Mouse (Mus musculus) layer of hippocampus, postnatal 10 days (tissue): Measurements from ENCODE around the gene Clcn7. TPM values are rescaled to one million over a fixed set of nuclear protein-coding genes. Genes with fewer than 3 reads are reported as not detected.

Source experiments
- DNase-seq, 2 experiments: peaks; one replicate each; pipeline ENCODE4 v3.0.0; 2021; ENCODE audit warnings: low spot score in 2 of 2
- long read RNA-seq: library from polyadenylated mRNA; stranded (forward); transcript quantifications from one replicate; pipeline ENCODE4 v2.0.0, GENCODE M21; 2023
- total RNA-seq, 2 experiments: library from RNA; stranded (reverse); gene quantifications; 2 replicates each; pipeline ENCODE4 v1.2.3; 2021

The Clcn7 gene
- 10 to 100 TPM; 40.3 to 46.5 TPM for total RNA-seq
- long read RNA-seq, full-length matches to known transcripts = 10 of 27 reads
- long read RNA-seq, partial matches to known transcripts = 13 of 27 reads
- long read RNA-seq, other reads (novel, unspliced or antisense) = 4 of 27 reads

- DNase-seq = peak; percentile 92 to 93
Measured at GRCm38 (mm10) chr17:25133275-25133698, at the start of gene Clcn7. Clcn7 (plus strand) TSS chr17:25133391.

GRCm38 (mm10) chr17:25083444-25083931 is 49.7 kb upstream of the Clcn7 start, which contains the start of gene Tmem204:
Tmem204 (minus strand) TSS chr17:25083591.
- DNase-seq = no peak

GRCm38 (mm10) chr17:25084835-25085385 is 48.3 kb upstream of the Clcn7 start:
- DNase-seq = no peak

GRCm38 (mm10) chr17:25086724-25087123 is 46.5 kb upstream of the Clcn7 start:
- DNase-seq = no peak

- DNase-seq = no peak
Measured at GRCm38 (mm10) chr17:25089158-25089557, 44.0 kb upstream of the Clcn7 start.

- no peak for DNase-seq
Measured at GRCm38 (mm10) chr17:25090450-25090849, 42.7 kb upstream of the Clcn7 start.

- no peak for DNase-seq
Measured at GRCm38 (mm10) chr17:25096221-25096620, 37.0 kb upstream of the Clcn7 start.

GRCm38 (mm10) chr17:25100052-25100451 is 33.1 kb upstream of the Clcn7 start:
- no peak for DNase-seq

GRCm38 (mm10) chr17:25101338-25101737 is 31.9 kb upstream of the Clcn7 start:
- no peak for DNase-seq

- no peak for DNase-seq
Measured at GRCm38 (mm10) chr17:25107786-25108185, 25.4 kb upstream of the Clcn7 start.

GRCm38 (mm10) chr17:25109578-25109977 is 23.6 kb upstream of the Clcn7 start:
- peak; percentile 27 to 34 for DNase-seq

- no peak for DNase-seq
Measured at GRCm38 (mm10) chr17:25110590-25110989, 22.6 kb upstream of the Clcn7 start.

GRCm38 (mm10) chr17:25111220-25111619 is 22.0 kb upstream of the Clcn7 start:
- no peak for DNase-seq

GRCm38 (mm10) chr17:25111739-25112422 is 21.3 kb upstream of the Clcn7 start:
- DNase-seq = peak; percentile 34 to 41

- DNase-seq = no peak
Measured at GRCm38 (mm10) chr17:25112423-25112810, 20.8 kb upstream of the Clcn7 start.

GRCm38 (mm10) chr17:25114908-25115645 is 18.1 kb upstream of the Clcn7 start:
- DNase-seq = no peak

GRCm38 (mm10) chr17:25115664-25116432 is 17.3 kb upstream of the Clcn7 start, which contains the start of gene Telo2:
Telo2 (minus strand) TSS chr17:25115967.
- DNase-seq = peak; percentile 94

- no peak for DNase-seq
Measured at GRCm38 (mm10) chr17:25117263-25117662, 15.9 kb upstream of the Clcn7 start.

- no peak for DNase-seq
Measured at GRCm38 (mm10) chr17:25120406-25120805, 12.8 kb upstream of the Clcn7 start, which contains the start of gene Ptx4. Ptx4 (plus strand) TSS chr17:25120760.

- no peak for DNase-seq
Measured at GRCm38 (mm10) chr17:25123979-25124378, 9.2 kb upstream of the Clcn7 start.
